Mouse (Mus musculus) C2C12 (cell line): ENCODE measurements at regions not wholly inside any gene's neighbourhood (a gene's known extent, or its start where the extent isn't known, plus 50 kb on each side); places are given as distances from the start of the nearest gene placed in this dataset.

Source experiments
- CTCF ChIP-seq: IDR thresholded peaks from one replicate; pipeline ENCODE4 v1.5.1; 2011; ENCODE audit not compliant: control insufficient read depth, insufficient read depth, insufficient read length
- MAX ChIP-seq: IDR thresholded peaks from one replicate; pipeline ENCODE4 v1.6.1; 2011; ENCODE audit warnings: mild to moderate bottlenecking, control low read depth
- MYOD1 ChIP-seq: IDR thresholded peaks from one replicate; pipeline ENCODE4 v1.6.1; 2011; ENCODE audit warnings: low read depth; ENCODE audit not compliant: control insufficient read depth, insufficient read length
- MYOG ChIP-seq: IDR thresholded peaks from one replicate; pipeline ENCODE4 v1.6.1; 2011; ENCODE audit not compliant: control insufficient read depth, insufficient read length; ENCODE audit errors: extremely low read depth
- USF1 ChIP-seq: IDR thresholded peaks from one replicate; pipeline ENCODE4 v1.6.1; 2011; ENCODE audit warnings: low read depth, mild to moderate bottlenecking, control low read depth, moderate library complexity

DNA sequence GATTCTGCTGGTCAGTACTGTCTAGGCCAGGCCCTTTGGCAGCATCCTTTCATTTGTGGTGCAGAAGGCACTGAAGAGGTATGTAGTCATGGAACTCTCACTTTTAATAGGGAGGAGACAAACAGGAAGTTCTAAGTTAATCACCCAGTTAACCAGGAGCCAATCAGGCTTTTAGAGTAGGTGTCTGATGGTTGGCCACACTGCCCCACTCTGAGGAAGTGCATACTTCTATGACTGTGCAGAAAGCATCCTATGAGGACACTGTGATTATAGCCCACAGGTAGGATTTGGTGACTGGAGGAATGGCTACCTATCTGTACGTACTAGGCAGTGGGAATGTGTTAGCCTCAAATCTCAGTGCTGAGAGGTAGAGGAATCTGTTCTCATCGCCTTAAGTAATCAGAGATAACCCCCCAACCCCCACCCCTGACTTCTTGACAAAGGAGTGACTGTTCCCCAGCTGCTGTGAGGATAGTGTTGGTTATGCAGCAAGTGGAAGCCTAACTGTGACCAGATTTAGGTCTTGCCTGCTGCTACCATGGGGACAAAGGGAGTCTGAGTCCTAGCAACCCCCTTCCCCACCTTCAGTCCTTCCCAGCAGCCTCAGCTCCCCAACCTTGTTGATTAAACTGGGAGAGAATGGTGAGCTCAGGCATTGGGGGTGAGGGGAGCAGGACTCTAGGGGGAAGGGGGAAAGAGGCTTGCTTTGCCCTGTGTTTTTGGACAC lies 103.3 kb upstream of the Rapgef5 start:
- no peak for TF ChIP-seq CTCF
- no peak for TF ChIP-seq MAX
- TF ChIP-seq MYOD1, result no peak
- TF ChIP-seq USF1, result no peak
- TF ChIP-seq MYOG, result no peak
